ENCODE assay signal across 16 mouse cellular contexts in the genomic region with DNA sequence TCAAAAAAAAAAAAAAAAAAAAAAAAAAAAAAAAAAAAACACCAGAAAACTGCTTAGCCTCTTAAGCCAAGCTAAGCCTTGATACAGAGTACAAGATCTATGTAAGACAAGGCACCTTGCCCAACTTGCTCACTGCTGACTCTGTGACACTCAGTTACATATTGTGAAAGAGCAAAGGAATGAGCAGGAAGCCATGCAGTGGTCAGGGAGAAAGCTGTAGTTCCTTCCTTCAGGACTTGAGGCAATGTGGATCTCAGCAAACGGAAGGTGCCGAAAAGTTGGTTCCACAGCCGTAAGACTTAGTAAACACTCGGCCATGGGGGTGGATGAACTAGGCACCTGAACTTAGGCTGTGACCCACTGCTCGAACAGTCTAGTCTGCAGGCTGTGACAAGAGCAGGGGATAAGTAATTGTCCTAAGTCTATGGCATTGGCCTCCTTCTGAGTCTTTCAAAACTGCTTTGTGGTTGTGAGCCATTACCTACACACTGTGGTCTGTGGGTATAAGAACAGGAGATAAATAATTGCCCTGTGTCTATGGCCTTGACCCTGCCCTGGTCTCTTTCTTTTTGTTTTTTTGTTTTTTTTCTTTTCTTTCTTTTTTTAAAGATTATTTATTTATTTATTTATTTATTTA. TPM values are rescaled to one million over a fixed set of nuclear protein-coding genes. Genes with fewer than 3 reads are reported as not detected.
DNase-seq lines count a peak whose midpoint lies in the region; ATAC-seq and TF ChIP-seq lines count a peak whose summit lies in the region.
"Had no signal": no experiment of that assay in that cellular context is flagged by ENCODE, and none has a peak within 500 bp of the region (broad histone marks: within the 10 kb centered on the region; RNA-seq: fewer than 3 reads in every experiment).

No protein-coding gene starts in this region.

- H3K4me1 ChIP-seq in intestine, postnatal 0 days (replicated peaks; ENCODE audit: control insufficient read depth, insufficient read depth, low read length), result no peaks in the 10 kb centered on the region
- H3K4me1 ChIP-seq: limb, embryonic 13.5 days had no signal

- H3K9ac ChIP-seq in intestine, postnatal 0 days (ENCODE audit: low read depth, low read length), result no peak overlapping the region
- H3K9ac ChIP-seq: forebrain, postnatal 0 days; hindbrain, embryonic 13.5 days; limb, embryonic 13.5 days had no signal

- ATAC-seq in intestine, postnatal 0 days, result peak; percentile 49; the same call in 1 of the 2 replicates
- ATAC-seq: forebrain, postnatal 0 days; midbrain, embryonic 16.5 days had no signal

- no peaks in the 10 kb centered on the region for H3K36me3 ChIP-seq in intestine, postnatal 0 days (ENCODE audit: control insufficient read depth, insufficient read depth)
- H3K36me3 ChIP-seq in macrophage (ENCODE audit: inconsistent target), result no peaks in the 10 kb centered on the region
- H3K36me3 ChIP-seq: embryonic facial prominence, embryonic 10.5 days; hindbrain, embryonic 13.5 days; limb, embryonic 13.5 days had no signal

- 86% methylated on average over 5 of the region's 5 CpGs for WGBS in intestine, postnatal 0 days
- WGBS in macrophage (ENCODE audit: missing documents), result 7% methylated on average over 5 of the region's 5 CpGs

- intact Hi-C loops in left cerebral cortex, postnatal 36 days (cut with DNase I), result loop anchor here (5.0 kb wide), 1 partner anchor 49 kb away; no protein-coding TSS in a partner anchor

- no peaks in the 10 kb centered on the region for H3K9me3 ChIP-seq in intestine, postnatal 0 days (ENCODE audit: control insufficient read depth)
- H3K9me3 ChIP-seq: embryonic facial prominence, embryonic 10.5 days; hindbrain, embryonic 13.5 days; limb, embryonic 13.5 days had no signal

- H3K27ac ChIP-seq in intestine, postnatal 0 days (ENCODE audit: low read depth, low read length), result peak overlapping the region; percentile 64
- peak overlapping the region; percentile 83 for H3K27ac ChIP-seq in macrophage
- H3K27ac ChIP-seq: embryonic facial prominence, embryonic 10.5 days; hindbrain, embryonic 13.5 days; limb, embryonic 13.5 days had no signal

- no peak overlapping the region for H3K4me3 ChIP-seq in intestine, postnatal 0 days (ENCODE audit: low read depth, low read length)
- no peak overlapping the region for H3K4me3 ChIP-seq in macrophage (ENCODE audit: inconsistent target)
- H3K4me3 ChIP-seq: embryonic facial prominence, embryonic 10.5 days; limb, embryonic 13.5 days had no signal

- H3K4me2 ChIP-seq in intestine, postnatal 0 days (replicated peaks; ENCODE audit: low read depth), result no peak overlapping the region

- DNase-seq in heart, adult 18-20 months, result peak; percentile 10 to 11
- no peak for DNase-seq in heart, adult 8-10 months (ENCODE audit: low spot score)
- DNase-seq in A20 (ENCODE audit: low read depth, low spot score), result peak; percentile 46
- no peak for DNase-seq in thymus, postnatal 0 days (ENCODE audit: low spot score)
- no peak for DNase-seq in layer of hippocampus, adult 8-10 months (ENCODE audit: low spot score in 2 of 2)
- DNase-seq in left cerebral cortex, postnatal 36 days (ENCODE audit: low spot score in 2 of 2), result no peak
- DNase-seq: cerebellum, adult 11-12 months; forebrain, postnatal 0 days; thymus, postnatal 14 days had no signal

- H3K27me3 ChIP-seq in intestine, postnatal 0 days (replicated peaks; ENCODE audit: control insufficient read depth, insufficient read depth, low read length), result no peaks in the 10 kb centered on the region
- H3K27me3 ChIP-seq: hindbrain, embryonic 13.5 days; limb, embryonic 13.5 days had no signal

- no peaks in the 10 kb centered on the region for H3K79me2 ChIP-seq in macrophage (ENCODE audit: inconsistent target)

- TF ChIP-seq CTCF in intestine, postnatal 0 days (IDR thresholded peaks at IDR 0.05; ENCODE audit: low read depth), result no peak

RNA-seq across cellular contexts. Expression of gene Gm28845, which starts 5.7 kb away (rescaled TPM):
- not detected for total RNA-seq in heart, adult 18-20 months (2021)
- total RNA-seq in heart, adult 8-10 months (2022), result not detected
- not detected in 2 replicates for polyA plus RNA-seq in intestine, postnatal 0 days (2015; fragmentation: Nextera tagmentation; extraction: Ambion mirVana)
- total RNA-seq in macrophage (2018; cell fraction: chromatin; rRNA removed), result not detected
- not detected for total RNA-seq in macrophage (2018; cell fraction: cytosol; rRNA removed)
- total RNA-seq in macrophage (2018; cell fraction: nucleus; rRNA removed), result not detected
- polyA plus RNA-seq in macrophage (2018), result not detected in 3 replicates
- not detected in 2 replicates for polyA plus RNA-seq in thymus, postnatal 0 days (2015; fragmentation: Nextera tagmentation; extraction: Ambion mirVana)
- not detected for total RNA-seq in layer of hippocampus, adult 8-10 months (2022)
- under 1 TPM; 0.84 to 0.86 TPM for total RNA-seq in left cerebral cortex, postnatal 36 days (2021)
- total RNA-seq: forebrain, postnatal 0 days had no signal
- polyA plus RNA-seq: embryonic facial prominence, embryonic 10.5 days; forebrain, postnatal 0 days; hindbrain, embryonic 13.5 days; limb, embryonic 13.5 days; midbrain, embryonic 16.5 days had no signal

RNA-seq across cellular contexts. Expression of gene D630023F18Rik, which starts 9.4 kb away (rescaled TPM):
- not detected for total RNA-seq in heart, adult 18-20 months (2021)
- total RNA-seq in heart, adult 8-10 months (2022), result not detected
- polyA plus RNA-seq in intestine, postnatal 0 days (2015; fragmentation: Nextera tagmentation; extraction: Ambion mirVana), result 0.26 and 0.56 TPM in 2 replicates
- under 1 TPM in 5 of 26 experiments, not detected in 21; 0.31 to 0.64 (median 0.42) TPM for total RNA-seq in macrophage (2018; cell fraction: chromatin; rRNA removed)
- under 1 TPM in 24 of 26 experiments, not detected in 2; 0.10 to 0.50 (median 0.28) TPM for total RNA-seq in macrophage (2018; cell fraction: cytosol; rRNA removed)
- total RNA-seq in macrophage (2018; cell fraction: nucleus; rRNA removed), result under 1 TPM in 7 of 26 experiments, not detected in 19; 0.33 to 0.89 (median 0.54) TPM
- polyA plus RNA-seq in macrophage (2018), result 0.28 to 0.40 TPM (median 0.33 TPM) in 3 replicates
- 2.3 TPM in 2 replicates for polyA plus RNA-seq in thymus, postnatal 0 days (2015; fragmentation: Nextera tagmentation; extraction: Ambion mirVana)
- 10 to 100 TPM; 10.1 to 11.2 (median 10.7) TPM for total RNA-seq in layer of hippocampus, adult 8-10 months (2022)
- 1 to 10 TPM; 6.7 to 7.2 TPM for total RNA-seq in left cerebral cortex, postnatal 36 days (2021)

RNA-seq across cellular contexts. Expression of gene Cryga, which starts 10.5 kb away (rescaled TPM):
- total RNA-seq in heart, adult 18-20 months (2021), result not detected
- total RNA-seq in heart, adult 8-10 months (2022), result not detected
- not detected in 2 replicates for polyA plus RNA-seq in intestine, postnatal 0 days (2015; fragmentation: Nextera tagmentation; extraction: Ambion mirVana)
- total RNA-seq in macrophage (2018; cell fraction: chromatin; rRNA removed), result not detected
- not detected for total RNA-seq in macrophage (2018; cell fraction: cytosol; rRNA removed)
- not detected for total RNA-seq in macrophage (2018; cell fraction: nucleus; rRNA removed)
- polyA plus RNA-seq in macrophage (2018), result not detected in 3 replicates
- polyA plus RNA-seq in thymus, postnatal 0 days (2015; fragmentation: Nextera tagmentation; extraction: Ambion mirVana), result not detected in 2 replicates
- 1 to 10 TPM in 3 of 4 experiments, not detected in 1; 1.4 to 2.0 (median 1.6) TPM for total RNA-seq in layer of hippocampus, adult 8-10 months (2022)
- total RNA-seq in left cerebral cortex, postnatal 36 days (2021), result under 1 TPM in 1 of 2 experiments, not detected in 1; 1.00 TPM
- total RNA-seq: forebrain, postnatal 0 days had no signal
- polyA plus RNA-seq: embryonic facial prominence, embryonic 10.5 days; hindbrain, embryonic 13.5 days; limb, embryonic 13.5 days; midbrain, embryonic 16.5 days had no signal

RNA-seq across cellular contexts. Expression of gene Crygb, which starts 31.6 kb away (rescaled TPM):
- not detected for total RNA-seq in heart, adult 18-20 months (2021)
- total RNA-seq in heart, adult 8-10 months (2022), result not detected
- polyA plus RNA-seq in intestine, postnatal 0 days (2015; fragmentation: Nextera tagmentation; extraction: Ambion mirVana), result not detected in 2 replicates
- total RNA-seq in macrophage (2018; cell fraction: chromatin; rRNA removed), result not detected
- total RNA-seq in macrophage (2018; cell fraction: cytosol; rRNA removed), result not detected
- not detected for total RNA-seq in macrophage (2018; cell fraction: nucleus; rRNA removed)
- not detected in 3 replicates for polyA plus RNA-seq in macrophage (2018)
- polyA plus RNA-seq in thymus, postnatal 0 days (2015; fragmentation: Nextera tagmentation; extraction: Ambion mirVana), result not detected in 2 replicates
- not detected for total RNA-seq in layer of hippocampus, adult 8-10 months (2022)
- total RNA-seq in left cerebral cortex, postnatal 36 days (2021), result not detected
- total RNA-seq: forebrain, postnatal 0 days; layer of hippocampus, adult 18-20 months had no signal
- polyA plus RNA-seq: embryonic facial prominence, embryonic 10.5 days; hindbrain, embryonic 13.5 days; midbrain, embryonic 16.5 days had no signal

RNA-seq across cellular contexts. Expression of gene Crygc, which starts 40.2 kb away (rescaled TPM):
- not detected for total RNA-seq in heart, adult 18-20 months (2021)
- not detected for total RNA-seq in heart, adult 8-10 months (2022)
- polyA plus RNA-seq in intestine, postnatal 0 days (2015; fragmentation: Nextera tagmentation; extraction: Ambion mirVana), result not detected in 2 replicates
- not detected for total RNA-seq in macrophage (2018; cell fraction: chromatin; rRNA removed)
- not detected for total RNA-seq in macrophage (2018; cell fraction: cytosol; rRNA removed)
- total RNA-seq in macrophage (2018; cell fraction: nucleus; rRNA removed), result not detected
- not detected in 3 replicates for polyA plus RNA-seq in macrophage (2018)
- 0.36 and 0.37 TPM in 2 replicates for polyA plus RNA-seq in thymus, postnatal 0 days (2015; fragmentation: Nextera tagmentation; extraction: Ambion mirVana)
- total RNA-seq in layer of hippocampus, adult 8-10 months (2022), result not detected
- total RNA-seq in left cerebral cortex, postnatal 36 days (2021), result not detected
- total RNA-seq: forebrain, postnatal 0 days; layer of hippocampus, adult 18-20 months had no signal
- polyA plus RNA-seq: embryonic facial prominence, embryonic 10.5 days; forebrain, postnatal 0 days; hindbrain, embryonic 13.5 days; limb, embryonic 13.5 days; midbrain, embryonic 16.5 days had no signal

Comparison
In these comparisons a context has a peak if more than half of its experiments do, and no peak if none do; other contexts are left out.
1. DNase-seq: peak in heart, adult 18-20 months (2 of 2) and A20 (single experiment); none in heart, adult 8-10 months (single experiment), thymus, postnatal 0 days (single experiment), layer of hippocampus, adult 8-10 months (0 of 2) and left cerebral cortex, postnatal 36 days (0 of 2).
2. RNA of gene D630023F18Rik, which starts 9.4 kb away (total RNA-seq): 10.1 to 11.2 TPM in layer of hippocampus, adult 8-10 months and 6.7 to 7.2 TPM in left cerebral cortex, postnatal 36 days; not detected in heart, adult 18-20 months and not detected in heart, adult 8-10 months; every median in the first group is over 4 times any median in the second.